Mouse (Mus musculus): Measurements from ENCODE around the gene Gbf1.

GRCm38 (mm10) chr19:46148372-46148760, 3.9 kb upstream of the Gbf1 start:
- TF ChIP-seq POLR2A (IDR thresholded peaks at IDR 0.05; ENCODE audit: control insufficient read depth in 1 of 2, insufficient read depth in 1 of 2, low read depth in 1 of 2, low read length in 2 of 2, poor library complexity in 1 of 2) (no peak), CTCF (IDR thresholded peaks at IDR 0.05 in 2 of 3, conservative IDR thresholded peaks at IDR 0.05 in 1 of 3; ENCODE audit: control insufficient read depth in 1 of 3, insufficient read depth in 1 of 3, low read depth in 2 of 3, low read length in 3 of 3, poor library complexity in 1 of 3, severe bottlenecking in 1 of 3) (no peak), EP300 (IDR thresholded peaks at IDR 0.05; ENCODE audit: low read depth in 1 of 2, low read length in 2 of 2) (no peak)

All from MEL (cell line).